Mouse (Mus musculus): ENCODE measurements around the gene Rpl13a.

DNA sequence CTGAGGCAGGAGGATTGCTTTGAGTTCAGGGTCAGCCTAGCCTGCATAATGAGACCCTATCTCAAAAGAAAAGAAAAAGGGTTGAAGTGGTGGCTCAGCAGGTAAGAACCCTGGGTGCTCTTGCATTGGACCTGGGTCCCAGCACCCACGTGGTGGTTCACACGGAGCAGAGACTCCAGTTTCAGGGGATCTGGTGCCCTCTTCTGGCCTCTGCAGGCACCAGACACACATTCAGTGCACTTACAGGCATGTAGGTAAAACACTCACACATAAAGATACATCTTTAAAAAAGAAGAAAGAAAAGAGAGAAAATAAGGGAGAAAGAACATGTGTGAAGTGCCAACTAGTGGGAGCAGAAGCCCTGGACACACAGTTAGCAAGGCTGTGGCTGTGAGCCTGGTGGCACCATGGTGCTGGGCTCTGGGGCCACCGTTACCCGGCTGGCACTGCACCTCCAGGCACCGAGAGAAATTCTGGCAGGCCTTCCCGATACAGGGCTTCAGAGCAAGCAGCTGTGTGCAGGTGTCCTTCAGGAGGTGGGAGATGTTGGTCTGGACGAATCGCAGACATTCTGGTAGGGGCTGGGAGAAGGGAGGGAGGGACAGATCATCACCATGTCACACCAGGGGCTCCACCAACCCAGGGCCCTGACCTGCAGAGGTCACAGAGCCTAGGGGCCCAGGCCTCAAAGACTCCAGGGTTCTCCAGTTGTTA lies 5.0 kb upstream of the Rpl13a start:
- TF ChIP-seq CTCF (IDR thresholded peaks at IDR 0.05; ENCODE audit: extremely low read depth, insufficient read depth, low read length), result no peak
- TF ChIP-seq POLR2A (IDR thresholded peaks at IDR 0.05; ENCODE audit: extremely low read depth, insufficient read depth, low read length), result no peak

All from cortical plate, adult 2 months (tissue).